Mouse (Mus musculus): ENCODE data around the gene Rdh16. TPM values are rescaled to one million over a fixed set of nuclear protein-coding genes. Genes with fewer than 3 reads are reported as not detected.
"Not testable (repeated sequence)": the region's sequence is repeated elsewhere in the genome, so short reads cannot be mapped to it uniquely, and the experiment has no call there.

Gene Rdh16
- total RNA-seq, 1 experiment from 2014 or later, result not detected

DNA sequence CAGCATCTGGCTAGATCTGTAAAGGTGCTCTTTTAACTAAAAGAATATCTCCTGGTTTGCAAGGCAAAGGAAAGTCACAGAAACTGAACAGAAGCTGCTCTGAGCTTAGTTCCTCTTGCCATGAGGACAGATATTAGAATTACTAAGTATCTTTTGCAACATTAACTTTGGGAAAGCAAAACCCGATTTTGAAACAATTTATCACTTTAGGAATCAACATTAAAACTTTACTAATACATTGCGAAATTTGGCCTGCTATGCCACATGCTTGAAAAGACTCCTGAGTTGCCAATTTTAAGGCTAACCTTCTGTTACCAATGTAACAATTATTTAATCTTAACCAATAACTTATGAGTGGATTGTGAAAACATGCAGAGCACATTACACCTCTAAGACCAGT, 20.9 kb downstream of the Rdh16 start:
- not testable (repeated sequence) for ATAC-seq (replicated peaks; ENCODE audit: insufficient number of reproducible peaks, low FRiP score, low TSS enrichment, poor library complexity, severe bottlenecking)

DNA sequence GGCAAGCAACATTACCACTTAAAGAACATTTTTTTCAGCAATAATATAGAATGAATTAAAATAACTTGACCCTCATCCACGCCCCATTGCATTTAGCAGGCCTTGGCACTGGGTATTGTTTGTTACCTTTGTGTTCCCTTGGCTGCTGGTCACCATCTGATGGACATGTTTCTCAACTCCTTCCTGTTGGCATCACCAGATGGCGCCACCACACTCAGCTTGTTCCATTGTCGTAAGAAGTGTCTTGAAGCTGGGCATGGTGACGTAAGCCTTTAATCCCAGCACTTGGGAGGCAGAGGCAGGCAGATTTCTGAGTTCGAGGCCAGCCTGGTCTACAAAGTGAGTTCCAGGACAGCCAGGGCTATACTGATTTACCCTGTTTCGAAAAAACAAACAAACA, 24.4 kb downstream of the Rdh16 start:
- ATAC-seq (replicated peaks; ENCODE audit: insufficient number of reproducible peaks, low FRiP score, low TSS enrichment, poor library complexity, severe bottlenecking), result no peak

DNA sequence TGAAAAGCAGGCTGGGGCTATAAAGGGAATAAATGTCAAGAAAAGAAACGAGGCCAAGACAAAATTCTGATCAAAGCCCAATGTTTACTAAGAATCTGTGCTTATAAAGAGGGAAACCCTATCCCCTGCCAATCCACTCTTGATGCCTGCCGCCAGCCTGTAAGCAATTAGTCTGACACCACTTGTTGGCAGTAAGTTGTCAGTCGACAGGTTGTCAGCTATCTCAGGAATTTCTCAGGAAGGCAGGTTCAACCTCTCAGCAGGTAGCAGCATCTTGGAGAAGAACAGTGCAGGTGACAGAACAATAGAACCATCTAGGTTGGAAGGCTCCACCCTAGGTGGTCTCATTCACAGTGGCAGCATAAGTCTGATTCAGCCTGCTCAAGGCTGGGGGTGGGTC, 28.2 kb downstream of the Rdh16 start:
- ATAC-seq (replicated peaks; ENCODE audit: insufficient number of reproducible peaks, low FRiP score, low TSS enrichment, poor library complexity, severe bottlenecking), result no peak

GRCm38 (mm10) chr10:127834186-127834585, 33.2 kb downstream of the Rdh16 start:
- ATAC-seq (replicated peaks; ENCODE audit: insufficient number of reproducible peaks, low FRiP score, low TSS enrichment, poor library complexity, severe bottlenecking), result not testable (repeated sequence)

GRCm38 (mm10) chr10:127835292-127835691, 34.3 kb downstream of the Rdh16 start:
- no peak for ATAC-seq (replicated peaks; ENCODE audit: insufficient number of reproducible peaks, low FRiP score, low TSS enrichment, poor library complexity, severe bottlenecking)

GRCm38 (mm10) chr10:127837793-127838192, 36.8 kb downstream of the Rdh16 start:
- ATAC-seq (replicated peaks; ENCODE audit: insufficient number of reproducible peaks, low FRiP score, low TSS enrichment, poor library complexity, severe bottlenecking), result not testable (repeated sequence)

DNA sequence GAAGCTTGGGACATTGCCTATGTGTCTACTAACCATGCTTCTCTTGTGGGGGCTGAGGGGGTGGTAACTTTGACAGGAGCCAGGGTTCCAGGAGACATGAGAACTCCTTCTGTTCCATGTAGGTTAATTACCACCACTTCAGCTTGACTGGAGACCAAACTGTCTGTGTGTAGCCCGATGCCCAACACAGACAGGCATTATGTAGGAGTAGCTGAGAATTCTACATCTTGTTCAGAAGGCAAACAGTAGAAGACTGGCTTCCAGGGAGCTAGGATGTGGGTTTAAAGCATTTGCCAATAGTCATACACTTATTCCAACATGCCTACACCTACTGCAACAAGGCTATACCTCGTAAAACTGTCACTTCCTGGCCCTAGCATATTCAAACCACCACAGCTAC, 37.6 kb downstream of the Rdh16 start:
- no peak for ATAC-seq (replicated peaks; ENCODE audit: insufficient number of reproducible peaks, low FRiP score, low TSS enrichment, poor library complexity, severe bottlenecking)

DNA sequence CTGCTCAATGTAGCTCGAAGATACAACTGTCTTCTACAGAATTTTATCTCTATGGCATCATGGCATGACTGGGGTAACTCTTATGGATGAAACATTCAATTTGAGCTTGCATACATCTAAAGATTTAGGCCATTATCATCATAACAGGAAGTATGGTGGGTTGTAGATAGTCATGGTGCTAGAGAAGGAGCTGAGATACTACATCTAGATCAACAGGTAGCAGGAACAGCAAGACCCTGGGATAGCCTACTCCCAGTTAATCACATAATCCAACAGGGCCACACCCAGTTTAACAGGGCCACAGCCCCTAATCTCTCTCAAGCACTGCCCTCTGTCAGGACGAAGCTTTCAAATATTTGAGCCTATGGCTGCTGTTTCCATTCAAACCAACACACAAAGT, 39.8 kb downstream of the Rdh16 start:
- ATAC-seq (replicated peaks; ENCODE audit: insufficient number of reproducible peaks, low FRiP score, low TSS enrichment, poor library complexity, severe bottlenecking), result no peak

- ATAC-seq (replicated peaks; ENCODE audit: insufficient number of reproducible peaks, low FRiP score, low TSS enrichment, poor library complexity, severe bottlenecking), result not testable (repeated sequence)
These were observed 45.0 kb downstream of the Rdh16 start for GRCm38 (mm10) chr10:127845945-127846344.

DNA sequence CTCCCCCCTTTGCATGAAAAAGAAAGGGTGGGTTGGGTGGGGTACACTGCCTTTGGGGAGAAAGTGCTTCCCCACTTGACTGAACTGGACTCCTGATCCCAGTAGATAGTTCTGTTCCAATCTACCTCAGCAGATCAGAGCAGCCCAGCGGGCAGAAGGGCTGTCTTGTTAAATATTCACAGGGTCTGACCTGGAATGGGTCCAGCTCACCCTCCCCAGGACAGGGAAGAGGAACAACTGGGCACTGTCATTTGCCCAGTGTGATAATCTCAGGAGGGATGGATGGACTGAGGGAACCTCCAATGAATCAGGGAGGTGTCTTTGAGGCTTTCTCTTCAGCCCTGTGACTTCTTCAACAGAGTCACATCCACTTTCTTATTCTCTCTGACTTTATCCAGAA, 47.1 kb downstream of the Rdh16 start:
- no peak for ATAC-seq (replicated peaks; ENCODE audit: insufficient number of reproducible peaks, low FRiP score, low TSS enrichment, poor library complexity, severe bottlenecking)

GRCm38 (mm10) chr10:127849628-127850027, 48.7 kb downstream of the Rdh16 start, which contains the start of gene Rdh19:
Gene Rdh19 (plus strand): TSS chr10:127849928.
- ATAC-seq (replicated peaks; ENCODE audit: insufficient number of reproducible peaks, low FRiP score, low TSS enrichment, poor library complexity, severe bottlenecking), result no peak

DNA sequence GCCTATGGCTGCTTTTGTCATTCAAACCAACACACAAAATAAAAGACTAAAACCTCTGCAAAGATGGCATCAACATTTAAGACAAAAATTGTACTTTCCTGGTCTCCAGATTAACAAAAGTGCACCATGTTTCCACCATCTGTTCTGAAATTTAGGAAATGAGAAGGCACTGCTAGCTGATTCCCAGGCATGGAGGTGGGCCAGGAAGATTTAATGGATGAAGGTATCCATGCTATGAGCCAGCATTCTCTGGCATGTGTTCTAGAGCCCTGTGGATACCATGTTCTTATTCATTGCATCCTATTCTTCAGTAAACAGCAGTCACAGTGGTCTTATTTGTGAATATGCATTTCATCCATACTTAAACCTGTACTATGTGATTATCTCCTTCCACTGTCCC, 55.4 kb downstream of the Rdh16 start:
- ATAC-seq (replicated peaks; ENCODE audit: insufficient number of reproducible peaks, low FRiP score, low TSS enrichment, poor library complexity, severe bottlenecking), result no peak

DNA sequence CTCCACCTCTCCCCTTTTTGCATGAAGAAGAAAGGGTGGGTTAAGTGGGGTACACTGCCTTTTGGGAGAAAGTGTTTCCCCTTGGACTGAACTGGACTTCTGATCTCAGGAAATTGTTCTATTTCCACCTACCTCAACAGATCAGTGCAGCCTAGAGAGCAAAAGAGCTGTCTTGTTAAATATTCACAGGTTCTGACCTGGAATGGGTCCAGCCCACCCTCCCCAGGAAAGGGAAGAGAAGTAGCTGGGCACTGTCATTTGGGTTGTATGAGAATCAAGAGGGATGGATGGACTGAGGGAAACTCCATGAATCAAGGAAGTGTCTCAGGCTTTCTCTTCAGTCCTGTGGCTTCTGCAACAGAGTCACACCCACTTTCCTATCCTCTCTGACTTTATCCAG, 64.0 kb downstream of the Rdh16 start:
- no peak for ATAC-seq (replicated peaks; ENCODE audit: insufficient number of reproducible peaks, low FRiP score, low TSS enrichment, poor library complexity, severe bottlenecking)

DNA sequence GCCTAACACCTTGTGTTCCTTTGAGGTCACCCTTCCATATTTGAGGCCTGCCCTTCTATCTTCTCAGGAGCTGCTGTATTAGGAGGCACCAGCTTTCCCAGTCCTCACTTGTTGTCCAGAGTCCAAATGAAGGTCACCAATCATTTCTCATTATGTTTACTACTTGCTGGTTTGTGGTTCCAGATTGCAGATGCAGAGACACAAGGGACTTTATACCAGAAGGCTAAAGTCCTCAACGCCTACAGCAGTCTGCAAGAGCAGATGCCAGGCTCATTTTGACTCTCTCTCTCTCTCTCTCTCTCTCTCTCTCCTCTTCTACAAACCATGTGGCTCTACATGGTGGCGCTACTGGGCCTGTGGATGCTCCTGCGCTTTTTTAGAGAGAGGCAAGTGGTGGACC, 65.3 kb downstream of the Rdh16 start, which contains the start of gene Rdh16f2:
TSS of gene Rdh16f2 (plus strand) at position 243 of the 400 bp plus-strand sequence.
- ATAC-seq (replicated peaks; ENCODE audit: insufficient number of reproducible peaks, low FRiP score, low TSS enrichment, poor library complexity, severe bottlenecking), result no peak

- ATAC-seq (replicated peaks; ENCODE audit: insufficient number of reproducible peaks, low FRiP score, low TSS enrichment, poor library complexity, severe bottlenecking), result no peak
These were observed 71.5 kb downstream of the Rdh16 start for GRCm38 (mm10) chr10:127872484-127872883.

DNA sequence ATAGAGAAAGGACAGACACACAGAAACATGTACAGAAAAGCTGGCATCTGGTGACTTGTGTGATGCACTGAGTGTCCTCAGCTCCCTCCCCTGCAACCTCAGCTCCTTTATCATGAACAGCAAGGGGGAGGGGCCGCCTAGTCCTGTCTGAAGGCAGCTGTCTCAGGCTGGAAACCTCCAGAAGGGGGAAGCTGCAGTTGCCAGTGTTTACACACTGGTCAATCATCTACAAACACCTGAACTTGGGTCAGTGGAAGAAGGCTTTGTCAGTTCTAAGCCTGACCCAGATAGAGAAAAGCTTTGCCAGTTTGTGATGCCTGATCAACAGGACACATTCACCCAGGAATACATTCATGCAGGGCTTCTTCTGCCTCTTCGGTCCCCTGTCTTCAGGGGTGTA, 76.7 kb downstream of the Rdh16 start:
- no peak for ATAC-seq (replicated peaks; ENCODE audit: insufficient number of reproducible peaks, low FRiP score, low TSS enrichment, poor library complexity, severe bottlenecking)

DNA sequence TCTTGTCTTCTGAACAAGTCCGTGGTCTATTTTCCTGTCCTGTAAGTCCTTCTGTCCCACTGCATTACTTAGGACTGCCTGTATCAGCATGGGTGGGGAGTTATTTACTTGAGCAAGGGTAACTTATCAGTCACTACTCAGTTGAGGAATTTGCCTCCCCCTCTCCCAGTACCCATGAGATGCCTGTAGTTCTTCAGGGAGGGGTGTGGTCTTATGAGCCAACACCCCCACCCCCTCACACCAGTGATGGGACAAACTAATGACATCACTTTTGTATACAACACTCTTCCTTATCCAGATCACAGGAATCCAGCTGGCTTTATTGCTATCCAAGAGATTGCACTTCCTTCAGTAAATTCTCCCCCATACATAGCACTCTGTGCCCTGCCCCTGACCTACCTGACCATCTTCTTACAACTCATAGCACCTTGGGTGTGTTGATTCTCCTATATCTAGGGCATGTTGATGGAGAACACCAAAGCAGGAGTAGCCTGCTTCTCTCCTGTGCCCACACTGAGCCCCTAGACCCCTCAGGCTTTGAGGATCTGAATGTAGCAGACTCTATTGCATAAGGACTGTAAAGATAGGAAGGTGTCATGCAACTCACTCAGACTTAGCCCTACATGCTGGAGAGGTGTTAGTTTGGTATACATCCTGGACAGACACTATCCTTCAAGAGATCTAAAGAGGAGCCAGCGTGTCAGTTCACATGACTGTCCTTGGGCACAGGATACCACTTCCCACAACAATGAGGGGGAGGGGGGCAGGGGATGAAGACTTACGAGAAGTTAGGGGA, 77.5 kb downstream of the Rdh16 start:
- no peak for ATAC-seq (replicated peaks; ENCODE audit: insufficient number of reproducible peaks, low FRiP score, low TSS enrichment, poor library complexity, severe bottlenecking)

- ATAC-seq (replicated peaks; ENCODE audit: insufficient number of reproducible peaks, low FRiP score, low TSS enrichment, poor library complexity, severe bottlenecking), result no peak
These were observed 78.3 kb downstream of the Rdh16 start for GRCm38 (mm10) chr10:127879155-127879688.

GRCm38 (mm10) chr10:127881041-127881440, 80.1 kb downstream of the Rdh16 start:
- no peak for ATAC-seq (replicated peaks; ENCODE audit: insufficient number of reproducible peaks, low FRiP score, low TSS enrichment, poor library complexity, severe bottlenecking)

GRCm38 (mm10) chr10:127886551-127886950, 85.6 kb downstream of the Rdh16 start:
- ATAC-seq (replicated peaks; ENCODE audit: insufficient number of reproducible peaks, low FRiP score, low TSS enrichment, poor library complexity, severe bottlenecking), result no peak
